Mouse (Mus musculus) CD4-positive helper T cell, adult 2 months (primary cell): ENCODE data around the gene Itga9.

Experiments used
- DNase-seq: peaks from one replicate; pipeline ENCODE4 v3.0.0-alpha.2; 2012; ENCODE audit warnings: low read depth, missing footprints, low spot score

Gene Itga9

DNA sequence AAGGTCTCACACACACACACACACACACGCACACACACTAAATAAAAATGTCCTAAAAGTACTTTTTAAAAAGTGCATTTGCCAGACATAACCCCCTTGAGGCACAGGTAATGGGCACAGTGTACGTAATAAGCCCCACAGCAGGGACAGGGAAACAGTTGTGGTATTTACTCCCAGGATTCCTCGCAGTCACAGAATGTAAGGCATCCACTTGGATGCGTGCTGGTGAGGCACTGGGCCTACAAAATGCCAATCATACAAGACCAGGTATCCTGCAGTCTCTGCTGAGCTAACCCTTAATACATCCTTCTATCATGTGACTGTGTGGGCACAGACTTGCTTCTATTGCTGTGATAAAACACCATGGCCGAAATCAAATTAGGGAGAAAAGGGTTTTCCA is 342.0 kb downstream of the Itga9 start:
- DNase-seq, result no peak

GRCm38 (mm10) chr9:118949124-118949523 is 342.6 kb downstream of the Itga9 start:
- DNase-seq, result no peak

DNA sequence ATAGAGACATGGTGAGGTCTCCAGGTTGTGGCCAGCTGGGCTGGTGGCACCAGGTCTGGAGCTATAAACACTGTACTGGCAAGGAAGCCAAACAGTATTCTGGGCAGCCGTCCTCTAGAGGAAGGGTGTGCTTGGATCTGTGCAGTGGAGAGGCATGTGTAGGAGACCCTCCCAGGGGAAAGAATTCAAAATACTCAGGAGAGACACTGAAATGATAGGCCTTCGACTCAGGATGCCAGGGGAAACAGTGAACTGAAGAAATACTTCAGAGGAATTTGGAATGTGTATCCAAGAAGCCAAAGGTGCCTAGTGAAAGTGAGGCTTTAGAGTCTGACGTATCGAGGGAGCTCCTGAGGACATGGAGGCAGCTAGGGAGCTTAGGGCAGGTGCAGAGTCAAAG is 343.2 kb downstream of the Itga9 start:
- DNase-seq, result no peak

- no peak for DNase-seq
Observed at GRCm38 (mm10) chr9:118950061-118950460, 343.6 kb downstream of the Itga9 start.
